Mouse (Mus musculus) thymus, adult 2 months (tissue): Measurements from ENCODE around the gene Wtip. TPM values are rescaled to one million over a fixed set of nuclear protein-coding genes. Genes with fewer than 3 reads are reported as not detected.
A peak's percentile ranks its signal among the peaks of the same experiment; 100 is the strongest.

Experiments used
- DNase-seq: peaks from one replicate; pipeline ENCODE4 v3.0.0; 2021
- H3K27ac ChIP-seq: fragments of 200-500 bp; 2 replicates; pipeline ENCODE4 v1.5.1; 2012; ENCODE audit warnings: low read length, control low read depth; ENCODE audit not compliant: control insufficient read depth, insufficient read depth
- H3K27me3 ChIP-seq: fragments of 200-500 bp; 2 replicates; pipeline ENCODE4 v1.6.1; 2012; ENCODE audit warnings: mild to moderate bottlenecking, low read length, moderate library complexity, mixed read lengths; ENCODE audit not compliant: control insufficient read depth, insufficient read depth
- H3K36me3 ChIP-seq: fragments of 200-500 bp; 2 replicates; pipeline ENCODE4 v1.6.1; 2012; ENCODE audit warnings: mild to moderate bottlenecking, low read length, moderate library complexity; ENCODE audit not compliant: control insufficient read depth, insufficient read depth
- H3K4me1 ChIP-seq: fragments of 200-500 bp; replicated peaks from 2 replicates; pipeline ENCODE4 v1.6.1; 2012; ENCODE audit warnings: low read length; ENCODE audit not compliant: control insufficient read depth, insufficient read depth
- H3K4me3 ChIP-seq: fragments of 200-500 bp; 2 replicates; pipeline ENCODE4 v1.5.1; 2012; ENCODE audit warnings: mild to moderate bottlenecking, low read length, control low read depth, moderate library complexity; ENCODE audit not compliant: control insufficient read depth, insufficient read depth
- CTCF ChIP-seq: fragments of 200-500 bp; IDR thresholded peaks from 2 replicates; pipeline ENCODE4 v1.5.1; 2012; ENCODE audit warnings: mild to moderate bottlenecking, control low read depth, low read length, moderate library complexity, borderline replicate concordance; ENCODE audit not compliant: control insufficient read depth, poor library complexity, insufficient read depth; ENCODE audit errors: extremely low read depth
- POLR2A ChIP-seq: fragments of 200-500 bp; IDR thresholded peaks from 2 replicates; pipeline ENCODE4 v1.6.1; 2012; ENCODE audit warnings: mild to moderate bottlenecking, low read length, control low read depth, moderate library complexity; ENCODE audit not compliant: control insufficient read depth, poor library complexity, insufficient read depth; ENCODE audit errors: extremely low read depth
- WGBS: fragments of 180-500 bp; shearing (Covaris S2); methylation state at CpG from one replicate; pipeline ENCODE4 v1.1.7; 2018; 5-methylcytosine and 5-hydroxymethylcytosine counted together
- polyA plus RNA-seq: library from polyadenylated mRNA; depleted of rRNA; stranded (reverse); fragments of >200 nt; gene quantifications from 2 replicates; pipeline ENCODE4 v1.2.3, GENCODE M21; 2012

The Wtip gene
- polyA plus RNA-seq, 1 experiment, result 5.8 TPM

DNA sequence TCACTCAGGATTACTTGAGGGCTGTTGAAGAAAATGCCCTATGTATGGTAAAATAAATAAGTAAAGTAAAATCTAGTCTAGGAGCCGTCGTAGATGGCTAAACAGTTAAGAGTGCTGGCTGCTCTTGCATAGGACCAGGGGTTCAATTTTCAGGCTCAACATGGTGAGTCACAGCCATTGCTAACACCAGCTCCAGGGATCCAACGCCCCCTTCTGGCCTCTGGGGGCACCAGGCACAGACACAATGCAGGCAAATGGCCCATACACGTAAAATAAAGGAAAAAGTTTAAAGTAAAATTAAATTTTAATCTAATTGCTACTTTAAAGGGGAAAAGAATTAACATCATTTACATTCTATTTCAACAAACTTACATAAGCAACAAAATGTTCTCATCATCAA, 33.8 kb upstream of the Wtip start:
- Histone ChIP-seq H3K4me1 (no peaks in the 10 kb centered on the region; the same call in 1 of the 2 replicates), H3K4me3 (no peak overlapping the region), H3K27ac (no peak overlapping the region), H3K36me3 (peaks cover 29% of the 10 kb centered on the region), H3K27me3 (no peaks in the 10 kb centered on the region)
- TF ChIP-seq CTCF, result no peak
- no peak for TF ChIP-seq POLR2A
- peak; percentile 23 for DNase-seq
- WGBS, result 65% methylated on average over 4 of the region's 4 CpGs

DNA sequence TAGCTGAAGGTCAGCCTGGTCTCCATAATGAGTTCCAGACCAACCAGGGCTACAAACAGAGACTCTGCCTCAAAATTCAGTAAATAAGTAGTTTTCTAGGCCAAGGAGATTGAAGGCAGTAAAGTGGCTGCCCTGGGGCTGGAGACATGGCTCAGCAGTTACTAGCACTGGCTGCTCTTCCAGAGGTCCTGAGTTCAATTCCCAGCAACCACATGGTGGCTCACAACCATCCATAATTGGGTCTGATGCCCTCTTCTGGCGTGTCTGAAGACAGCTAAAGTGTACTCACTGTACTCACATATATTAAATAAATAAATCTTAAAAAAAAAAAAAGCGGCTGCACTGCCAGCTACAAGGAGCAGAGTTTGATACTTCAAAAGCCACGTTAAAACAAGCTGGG, 32.9 kb upstream of the Wtip start:
- Histone ChIP-seq H3K27ac (no peak overlapping the region), H3K4me1 (no peaks in the 10 kb centered on the region; the same call in 1 of the 2 replicates), H3K27me3 (no peaks in the 10 kb centered on the region), H3K36me3 (peaks cover 38% of the 10 kb centered on the region), H3K4me3 (no peak overlapping the region)
- DNase-seq, result no peak
- WGBS, result 89% methylated on average over 3 of the region's 3 CpGs
- TF ChIP-seq POLR2A, result no peak
- TF ChIP-seq CTCF, result no peak

DNA sequence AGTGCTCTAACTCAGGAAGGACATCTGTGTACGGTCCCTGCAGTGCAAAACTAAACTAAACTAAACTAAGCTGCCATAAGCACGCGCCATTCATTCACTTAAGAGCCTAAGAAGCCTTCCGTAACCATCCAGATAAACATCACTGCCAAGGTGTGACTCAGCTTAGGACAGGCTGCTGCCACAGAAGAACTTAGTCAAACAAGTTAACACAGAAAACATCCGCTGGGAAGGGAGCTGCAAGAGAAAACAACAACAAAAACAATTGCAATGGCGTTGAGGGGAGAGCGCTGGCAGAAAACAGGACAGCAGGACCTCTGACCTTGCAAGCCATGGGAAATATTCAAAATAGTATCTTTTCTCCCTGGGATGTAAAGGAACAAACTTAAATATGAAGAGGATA, 31.6 kb upstream of the Wtip start:
- no peaks in the 10 kb centered on the region; the same call in 1 of the 2 replicates for H3K4me1 ChIP-seq
- H3K27me3 ChIP-seq, result no peaks in the 10 kb centered on the region
- 98% methylated on average over 7 of the region's 7 CpGs for WGBS
- TF ChIP-seq POLR2A (no peak), CTCF (no peak)
- no peak for DNase-seq
- peaks cover 50% of the 10 kb centered on the region for H3K36me3 ChIP-seq
- H3K27ac ChIP-seq, result no peak overlapping the region
- H3K4me3 ChIP-seq, result no peak overlapping the region

DNA sequence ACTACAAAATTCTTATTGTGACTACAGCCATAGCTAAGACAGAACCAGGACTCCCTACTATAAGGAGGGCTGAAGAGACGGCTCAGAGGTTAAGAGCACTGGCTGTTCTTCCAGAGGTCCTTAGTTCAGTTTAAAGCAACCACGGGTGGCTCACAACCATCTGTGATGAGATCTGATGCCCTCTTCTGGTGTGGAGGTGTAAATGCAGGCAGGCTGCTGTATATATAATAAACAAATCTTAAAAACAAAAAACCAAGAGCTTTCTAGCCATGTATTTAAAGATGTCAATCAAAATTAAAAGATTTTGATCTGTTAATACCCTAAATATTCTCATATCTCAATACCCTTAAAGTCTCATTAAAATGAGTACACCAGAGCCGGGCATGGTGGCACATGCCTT, 26.1 kb upstream of the Wtip start:
- no peak for DNase-seq
- Histone ChIP-seq H3K4me1 (no peaks in the 10 kb centered on the region), H3K36me3 (peaks cover 90% of the 10 kb centered on the region), H3K4me3 (no peak overlapping the region), H3K27ac (no peak overlapping the region), H3K27me3 (no peaks in the 10 kb centered on the region)
- WGBS, result 93% methylated on average over 3 of the region's 3 CpGs
- TF ChIP-seq POLR2A (no peak), CTCF (no peak)

DNA sequence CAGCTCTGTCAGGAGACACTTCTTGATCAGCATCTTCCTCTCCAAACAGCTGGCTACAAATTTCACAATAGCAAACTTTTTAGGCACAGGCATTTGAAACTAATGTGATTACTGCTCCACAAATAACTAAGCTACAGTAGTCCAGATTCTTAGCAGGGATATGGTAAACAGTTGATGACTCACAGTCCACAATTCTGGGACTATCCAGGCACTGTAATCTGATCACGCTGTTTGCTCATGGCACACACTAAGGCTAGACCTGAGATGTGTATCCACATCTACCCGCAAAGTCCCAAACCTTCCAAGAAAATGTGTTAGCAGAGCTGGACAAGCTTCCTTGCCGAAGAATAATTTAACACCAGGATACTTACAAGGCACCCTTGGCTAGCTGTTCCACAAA, 24.9 kb upstream of the Wtip start:
- WGBS, result 98% methylated on average over 3 of the region's 3 CpGs
- no peak overlapping the region for H3K27ac ChIP-seq
- no peak for DNase-seq
- TF ChIP-seq CTCF, result no peak
- TF ChIP-seq POLR2A, result no peak
- no peaks in the 10 kb centered on the region for H3K4me1 ChIP-seq
- H3K36me3 ChIP-seq, result peaks cover 92% of the 10 kb centered on the region
- no peaks in the 10 kb centered on the region for H3K27me3 ChIP-seq
- no peak overlapping the region for H3K4me3 ChIP-seq

DNA sequence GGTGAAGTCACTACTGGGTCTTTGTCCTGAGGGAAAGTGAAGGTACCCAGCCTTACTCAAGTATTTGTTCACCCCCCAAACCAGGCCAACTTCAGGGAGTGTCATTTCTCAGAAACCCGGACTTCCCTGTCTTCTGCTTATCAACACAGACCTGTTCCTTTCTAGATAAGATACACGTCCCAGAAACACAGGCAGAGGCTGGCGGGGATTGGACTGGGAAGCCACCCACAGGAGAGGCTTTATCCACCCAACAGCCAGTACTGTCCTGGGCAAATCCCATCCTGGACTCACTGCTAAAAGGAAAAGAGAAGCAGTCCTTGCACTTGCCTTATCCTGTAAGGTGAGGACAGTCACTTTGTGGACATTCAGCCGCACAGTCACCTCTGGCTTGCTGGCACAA, 14.1 kb upstream of the Wtip start:
- Histone ChIP-seq H3K36me3 (peaks cover 90% of the 10 kb centered on the region), H3K27ac (no peak overlapping the region)
- 97% methylated on average over 4 of the region's 4 CpGs for WGBS

DNA sequence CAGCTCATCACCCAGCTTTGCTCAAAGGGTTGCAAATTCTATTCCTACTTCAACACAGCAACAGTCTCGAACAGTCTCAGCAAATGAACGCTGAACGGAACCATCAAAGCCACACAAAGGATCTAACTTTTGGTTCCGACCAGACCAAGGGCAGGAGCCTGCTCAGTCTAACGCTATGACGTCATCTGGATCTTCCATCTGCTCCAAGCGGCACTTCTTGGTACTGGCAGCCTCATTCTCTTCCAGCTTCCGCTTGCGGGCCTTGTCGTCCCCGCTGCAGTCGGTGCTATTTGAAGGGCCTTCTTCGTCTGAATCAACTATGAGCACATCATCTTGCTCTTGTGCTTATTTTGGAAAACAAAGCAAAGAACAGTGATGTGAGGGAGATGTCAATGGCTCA, 8.1 kb upstream of the Wtip start:
- no peak for DNase-seq
- H3K27me3 ChIP-seq, result no peaks in the 10 kb centered on the region
- H3K27ac ChIP-seq, result no peak overlapping the region
- H3K36me3 ChIP-seq, result peaks cover 54% of the 10 kb centered on the region
- 97% methylated on average over 13 of the region's 13 CpGs for WGBS
- no peaks in the 10 kb centered on the region for H3K4me1 ChIP-seq
- TF ChIP-seq CTCF (no peak), POLR2A (no peak)
- no peak overlapping the region for H3K4me3 ChIP-seq

More for the DNA sequence above, 14.1 kb upstream of the Wtip start:
- TF ChIP-seq CTCF, result no peak
- TF ChIP-seq POLR2A, result no peak
- H3K4me1 ChIP-seq, result no peaks in the 10 kb centered on the region
- H3K27me3 ChIP-seq, result no peaks in the 10 kb centered on the region
- DNase-seq, result no peak
- H3K4me3 ChIP-seq, result no peak overlapping the region
